Mouse (Mus musculus) kidney, adult 10 weeks (tissue): ENCODE results near the gene 4933421I07Rik. TPM values are rescaled to one million over a fixed set of nuclear protein-coding genes. Genes with fewer than 3 reads are reported as not detected.

Experiments
- polyA plus RNA-seq: library from polyadenylated mRNA; stranded (reverse); fragments of 350-450 nt; fragmentation: Illumina TruSeq; extraction: RNeasy Lipid Tissue Mini Kit (QIAGEN cat#74804); gene quantifications from one replicate; pipeline ENCODE4 v1.2.3, GENCODE M21; 2014; ENCODE audit warnings: low read depth, low replicate concordance

Gene 4933421I07Rik
- polyA plus RNA-seq: not detected

GRCm38 (mm10) chr7:42447850-42448249 lies at the start of gene 4933421I07Rik:
TSS of gene 4933421I07Rik (minus strand) at chr7:42448120.

Other genes starting within 250 kb of the 4933421I07Rik start
- gene Vmn2r61, start 188.1 kb downstream of the 4933421I07Rik start, polyA plus RNA-seq: not detected
- gene Zfp141, start 57.6 kb upstream of the 4933421I07Rik start, polyA plus RNA-seq: 15.6 TPM
- not detected for gene Gm21028, start 130.5 kb upstream of the 4933421I07Rik start, polyA plus RNA-seq
- gene Zfp977, start 144.4 kb upstream of the 4933421I07Rik start, polyA plus RNA-seq: 4.5 TPM
- 12.4 TPM for gene Zfp976, start 194.5 kb upstream of the 4933421I07Rik start, polyA plus RNA-seq
- gene Zfp975, start 244.6 kb upstream of the 4933421I07Rik start, polyA plus RNA-seq: 15.2 TPM